Mouse (Mus musculus) liver, embryonic 14.5 days (tissue): ENCODE results near the gene Lgals3.

Experiments
- CTCF ChIP-seq: IDR thresholded peaks from 2 replicates; pipeline ENCODE4 v1.5.1; 2016; ENCODE audit warnings: antibody characterized with exemption, low read depth, control low read depth
- EP300 ChIP-seq: IDR thresholded peaks from 2 replicates; pipeline ENCODE4 v1.6.1; 2016; ENCODE audit warnings: antibody characterized with exemption, low read depth

GRCm38 (mm10) chr14:47367461-47367860 is at the start of gene Lgals3:
- no peak for TF ChIP-seq CTCF
- no peak for TF ChIP-seq EP300
